12 mouse cellular contexts compared by ENCODE assay signal in the genomic region with DNA sequence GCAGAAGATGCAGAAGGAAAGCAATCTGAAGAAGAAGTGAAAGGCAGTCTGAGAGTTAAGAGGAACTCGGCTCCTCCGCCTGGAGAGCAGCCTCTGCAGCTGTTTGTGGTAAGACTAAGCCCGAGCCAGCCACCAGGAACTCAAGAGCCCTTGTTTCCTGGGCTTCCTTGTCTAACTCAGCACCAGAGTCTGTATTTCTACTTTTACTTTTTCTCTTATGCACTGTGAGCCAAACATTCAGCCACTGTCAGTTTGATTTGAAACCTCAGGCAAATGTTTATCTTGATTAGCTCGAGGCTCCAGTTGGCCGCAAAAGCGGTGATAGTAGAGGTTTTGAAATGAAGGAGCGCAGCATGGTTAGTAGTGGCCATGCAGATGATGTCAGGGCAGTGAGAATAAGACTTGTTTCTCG.
A peak's percentile ranks its signal among the peaks of the same experiment; 100 is the strongest.
DNase-seq lines count a peak whose midpoint lies in the region; ATAC-seq and TF ChIP-seq lines count a peak whose summit lies in the region.
"Had no signal": no experiment of that assay in that cellular context is flagged by ENCODE, and none has a peak within 500 bp of the region (broad histone marks: within the 10 kb centered on the region; RNA-seq: fewer than 3 reads in every experiment).

No protein-coding gene starts in this region.

- H3K4me1 ChIP-seq in hindbrain, postnatal 0 days (ENCODE audit: insufficient read depth, low read length) = no peaks in the 10 kb centered on the region
- H3K4me1 ChIP-seq in hindbrain, embryonic 14.5 days (replicated peaks; ENCODE audit: control insufficient read depth, insufficient read depth, low read length) = no peaks in the 10 kb centered on the region
- H3K4me1 ChIP-seq: neural tube, embryonic 13.5 days had no signal

- peaks cover 22% of the 10 kb centered on the region for H3K36me3 ChIP-seq in hindbrain, postnatal 0 days (ENCODE audit: insufficient read depth, low read length)
- H3K36me3 ChIP-seq in hindbrain, embryonic 14.5 days (replicated peaks; ENCODE audit: control insufficient read depth, insufficient read depth) = peaks cover 81% of the 10 kb centered on the region

- H3K9ac ChIP-seq in hindbrain, postnatal 0 days (replicated peaks; ENCODE audit: low read length) = no peak overlapping the region
- H3K9ac ChIP-seq in hindbrain, embryonic 14.5 days = no peak overlapping the region
- H3K9ac ChIP-seq: neural tube, embryonic 13.5 days had no signal

- H3K9me3 ChIP-seq in hindbrain, postnatal 0 days (ENCODE audit: low read length) = no peaks in the 10 kb centered on the region
- H3K9me3 ChIP-seq in hindbrain, embryonic 14.5 days (ENCODE audit: control insufficient read depth, low read length) = no peaks in the 10 kb centered on the region
- H3K9me3 ChIP-seq: neural tube, embryonic 13.5 days had no signal

- no peak overlapping the region for H3K4me3 ChIP-seq in hindbrain, postnatal 0 days (ENCODE audit: low read length)
- H3K4me3 ChIP-seq in hindbrain, embryonic 14.5 days (replicated peaks; ENCODE audit: low read length) = no peak overlapping the region
- H3K4me3 ChIP-seq: neural tube, embryonic 13.5 days had no signal

- no peaks in the 10 kb centered on the region for H3K27me3 ChIP-seq in hindbrain, postnatal 0 days (ENCODE audit: insufficient read depth, low read length)
- no peaks in the 10 kb centered on the region for H3K27me3 ChIP-seq in hindbrain, embryonic 14.5 days (ENCODE audit: control insufficient read depth, insufficient read depth, low read length)
- H3K27me3 ChIP-seq: neural tube, embryonic 13.5 days had no signal

- 88% methylated on average over 8 of the region's 8 CpGs for WGBS in hindbrain, postnatal 0 days
- WGBS in hindbrain, embryonic 14.5 days = 87% methylated on average over 8 of the region's 8 CpGs

- H3K4me2 ChIP-seq in hindbrain, postnatal 0 days (ENCODE audit: low read depth, low read length) = no peak overlapping the region
- no peak overlapping the region for H3K4me2 ChIP-seq in hindbrain, embryonic 14.5 days (replicated peaks)
- H3K4me2 ChIP-seq: neural tube, embryonic 13.5 days had no signal

- H3K27ac ChIP-seq in hindbrain, postnatal 0 days = no peak overlapping the region; the same call in 1 of the 2 replicates
- H3K27ac ChIP-seq in hindbrain, embryonic 14.5 days = no peak overlapping the region
- H3K27ac ChIP-seq: neural tube, embryonic 13.5 days had no signal

- peak; percentile 99 for ATAC-seq in granulocyte monocyte progenitor cell, adult 5-6 weeks (replicated peaks; ENCODE audit: poor library complexity, severe bottlenecking)
- ATAC-seq in monocyte, adult 5-6 weeks (replicated peaks; ENCODE audit: insufficient number of reproducible peaks, low FRiP score, low TSS enrichment, poor library complexity, severe bottlenecking) = peak; percentile 82
- no peak for ATAC-seq in hindbrain, postnatal 0 days
- no peak for ATAC-seq in hindbrain, embryonic 14.5 days (ENCODE audit: low FRiP score)
- no peak for ATAC-seq in inflammation-experienced regulatory T-cells, adult 6 months

- TF ChIP-seq CTCF in hindbrain, postnatal 0 days (IDR thresholded peaks at IDR 0.05; ENCODE audit: low read depth) = no peak

- peak; percentile 26 for DNase-seq in heart, adult 8-10 months (ENCODE audit: low spot score)
- no peak for DNase-seq in heart, postnatal 4 days
- DNase-seq in A20 (ENCODE audit: low read depth, low spot score) = peak; percentile 84
- DNase-seq in hindbrain, postnatal 0 days (ENCODE audit: low spot score) = no peak
- no peak for DNase-seq in hindbrain, embryonic 14.5 days (ENCODE audit: low spot score)
- DNase-seq: adrenal gland, postnatal 10 days; cerebellum, adult 9-11 months; kidney, postnatal 36 days had no signal

Comparison
In these comparisons a context has a peak if more than half of its experiments do, and no peak if none do; other contexts are left out.
1. DNase-seq: peak in heart, adult 8-10 months (single experiment) and A20 (single experiment); none in heart, postnatal 4 days (single experiment), hindbrain, postnatal 0 days (single experiment) and hindbrain, embryonic 14.5 days (single experiment).
2. ATAC-seq: peak in granulocyte monocyte progenitor cell, adult 5-6 weeks (single experiment) and monocyte, adult 5-6 weeks (single experiment); none in hindbrain, postnatal 0 days (single experiment), hindbrain, embryonic 14.5 days (single experiment) and inflammation-experienced regulatory T-cells, adult 6 months (single experiment).